Mouse (Mus musculus) embryonic facial prominence, embryonic 11.5 days (tissue): ENCODE measurements around the gene Bcl11b. TPM values are rescaled to one million over a fixed set of nuclear protein-coding genes. Genes with fewer than 3 reads are reported as not detected.

Experiments
- ATAC-seq: fragments of 200-750 bp; cut with Nextera tagmentation; replicated peaks from 2 replicates; pipeline ENCODE4 v1.8.0; 2017; ENCODE audit warnings: low read depth; ENCODE audit not compliant: insufficient number of reproducible peaks, low FRiP score, low TSS enrichment
- DNase-seq: peaks from one replicate; pipeline ENCODE4 v3.0.0-alpha.2; 2015; ENCODE audit warnings: low spot score
- H3K27ac ChIP-seq: fragments of 300-500 bp; sonication (generic); replicated peaks from 2 replicates; pipeline ENCODE4 v1.5.1; 2014; ENCODE audit warnings: mild to moderate bottlenecking, low read depth, low read length, control low read depth
- H3K27me3 ChIP-seq: fragments of 300-500 bp; sonication (generic); 2 replicates; pipeline ENCODE4 v1.6.1; 2014; ENCODE audit warnings: mild to moderate bottlenecking, low read length, moderate library complexity, mixed read lengths; ENCODE audit not compliant: control insufficient read depth, insufficient read depth
- H3K36me3 ChIP-seq: fragments of 300-500 bp; sonication (generic); replicated peaks from 2 replicates; pipeline ENCODE4 v1.6.1; 2014; ENCODE audit warnings: low read depth, mild to moderate bottlenecking, low read length, moderate library complexity, mixed read lengths; ENCODE audit not compliant: control insufficient read depth, insufficient read depth
- H3K4me1 ChIP-seq: fragments of 300-500 bp; sonication (generic); 2 replicates; pipeline ENCODE4 v1.6.1; 2014; ENCODE audit warnings: low read length, mixed read lengths; ENCODE audit not compliant: control insufficient read depth, insufficient read depth
- H3K4me2 ChIP-seq: fragments of 300-500 bp; sonication (generic); 2 replicates; pipeline ENCODE4 v1.6.1; 2014; ENCODE audit warnings: low read depth, mild to moderate bottlenecking, control low read depth, low read length, moderate library complexity
- H3K4me3 ChIP-seq: fragments of 300-500 bp; sonication (generic); 2 replicates; pipeline ENCODE4 v1.5.1; 2014; ENCODE audit warnings: low read depth, low read length, control low read depth
- H3K9ac ChIP-seq: fragments of 300-500 bp; sonication (generic); replicated peaks from 2 replicates; pipeline ENCODE4 v1.6.1; 2014; ENCODE audit warnings: mild to moderate bottlenecking, control low read depth, low read length
- H3K9me3 ChIP-seq: fragments of 300-500 bp; sonication (generic); replicated peaks from 2 replicates; pipeline ENCODE4 v1.6.1; 2016; ENCODE audit warnings: mild to moderate bottlenecking, low read length, inconsistent platforms, mixed read lengths; ENCODE audit not compliant: control insufficient read depth
- WGBS: fragments of 180-500 bp; shearing (Covaris S2); extraction: QIAGEN DNeasy Blood & Tissue Kit; methylation state at CpG from one replicate; pipeline ENCODE4 v1.1.7; 2014; 5-methylcytosine and 5-hydroxymethylcytosine counted together
- polyA plus RNA-seq: library from polyadenylated mRNA; unstranded; fragments of >200 nt; fragmentation: Nextera tagmentation; extraction: Ambion mirVana; gene quantifications from 2 replicates; pipeline ENCODE4 v1.2.1, GENCODE M21; 2014

The Bcl11b gene
- polyA plus RNA-seq, 1 experiment from 2014 or later: 14.8 TPM

DNA sequence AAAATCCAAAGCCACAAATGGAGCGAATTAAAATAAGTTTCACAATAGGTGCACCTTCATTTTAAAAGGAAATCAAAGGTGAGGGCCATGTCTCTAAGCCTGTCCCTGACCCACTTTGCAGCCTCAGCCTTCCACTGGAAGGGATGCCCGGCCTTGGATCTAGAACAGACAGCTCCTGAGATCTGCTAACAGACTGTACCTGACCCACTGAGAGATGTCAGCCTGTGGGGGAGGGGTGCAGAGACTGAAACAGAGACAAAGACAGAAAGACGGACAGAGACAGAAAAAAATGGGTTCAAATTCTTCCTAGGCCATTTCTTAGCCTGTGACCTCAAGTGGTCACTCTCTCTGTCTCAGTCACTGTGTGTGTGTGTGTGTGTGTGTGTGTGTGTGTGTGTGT, 35.1 kb downstream of the Bcl11b start:
- Histone ChIP-seq H3K4me1 (peaks cover 18% of the 10 kb centered on the region), H3K27me3 (no peaks in the 10 kb centered on the region)
- WGBS: 75% methylated on average over 3 of the region's 3 CpGs

GRCm38 (mm10) chr12:107967026-107967425, 36.4 kb downstream of the Bcl11b start:
- Histone ChIP-seq H3K36me3 (no peaks in the 10 kb centered on the region), H3K9ac (no peak overlapping the region), H3K9me3 (no peaks in the 10 kb centered on the region), H3K4me3 (no peak overlapping the region), H3K27ac (no peak overlapping the region), H3K4me2 (no peak overlapping the region), H3K27me3 (no peaks in the 10 kb centered on the region), H3K4me1 (peaks cover 15% of the 10 kb centered on the region)
- 88% methylated on average over 7 of the region's 7 CpGs for WGBS
- no peak for ATAC-seq
- no peak for DNase-seq

More for the DNA sequence above, 35.1 kb downstream of the Bcl11b start:
- H3K9ac ChIP-seq: no peak overlapping the region
- ATAC-seq (no peak), DNase-seq (no peak)
- H3K9me3 ChIP-seq: no peaks in the 10 kb centered on the region
- H3K4me2 ChIP-seq: no peak overlapping the region
- H3K27ac ChIP-seq: no peak overlapping the region
- H3K36me3 ChIP-seq: no peaks in the 10 kb centered on the region
- H3K4me3 ChIP-seq: no peak overlapping the region

DNA sequence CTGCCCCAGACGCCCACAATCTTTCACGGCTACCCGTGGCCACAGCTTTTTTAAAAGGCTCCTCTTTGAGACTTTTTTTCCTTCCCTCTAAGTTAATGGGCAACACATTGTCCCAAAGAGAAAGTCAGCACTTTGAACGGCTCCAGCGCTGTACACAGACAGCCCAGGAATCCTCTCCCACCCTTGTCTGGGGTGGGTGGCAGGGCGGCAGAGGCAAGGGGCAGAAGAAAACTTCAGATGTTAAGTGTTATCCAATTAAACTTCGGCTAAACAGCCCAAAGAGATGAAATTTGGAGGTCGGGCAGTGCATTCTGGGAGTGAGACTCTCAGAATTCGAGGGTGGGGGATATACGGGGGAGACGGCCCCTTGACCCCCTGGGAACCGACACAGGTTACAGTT, 38.3 kb downstream of the Bcl11b start:
- no peaks in the 10 kb centered on the region for H3K36me3 ChIP-seq
- no peak overlapping the region; the same call in 1 of the 2 replicates for H3K4me2 ChIP-seq
- no peak overlapping the region for H3K4me3 ChIP-seq
- peak overlapping the region; percentile 72; the same call in 1 of the 2 replicates for H3K27ac ChIP-seq
- 41% methylated on average over 12 of the region's 12 CpGs for WGBS
- H3K27me3 ChIP-seq: no peaks in the 10 kb centered on the region
- peak; percentile 57 for DNase-seq
- no peaks in the 10 kb centered on the region for H3K9me3 ChIP-seq
- no peak for ATAC-seq
- H3K9ac ChIP-seq: no peak overlapping the region
- H3K4me1 ChIP-seq: peaks cover 29% of the 10 kb centered on the region

DNA sequence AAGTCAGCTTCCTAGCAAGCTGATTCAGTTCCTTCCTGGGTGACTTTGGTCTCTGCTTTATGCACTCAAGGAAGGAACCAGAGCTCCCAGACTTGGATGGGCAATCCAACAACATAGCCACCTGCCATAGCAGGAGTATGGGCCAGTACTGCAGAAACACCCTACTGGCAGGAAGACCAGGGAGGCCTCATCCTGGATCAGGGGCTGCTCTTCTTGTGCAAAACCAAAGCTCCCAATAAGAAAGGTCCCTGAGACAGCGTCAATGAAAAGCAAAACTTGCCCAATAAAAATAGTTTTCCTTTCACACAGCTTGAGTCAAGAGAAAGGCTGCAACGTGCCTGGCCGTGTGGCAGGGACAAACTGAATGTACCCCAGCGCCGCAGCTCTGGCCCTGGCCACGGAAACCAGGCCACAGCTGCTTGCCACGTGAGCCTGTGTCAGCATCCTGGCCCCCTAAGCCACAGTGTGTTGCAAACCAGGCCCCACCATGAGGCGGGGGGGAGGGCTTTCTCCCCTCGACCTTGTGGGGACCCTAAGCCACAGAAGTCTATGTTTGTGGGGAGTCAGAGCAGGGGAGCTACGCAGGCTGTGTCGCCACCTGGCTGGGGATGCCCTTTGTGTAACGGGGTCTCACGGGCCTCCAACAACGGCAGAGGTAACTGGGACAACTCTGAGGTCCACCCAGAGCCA, 38.9 kb downstream of the Bcl11b start:
- DNase-seq (no peak), ATAC-seq (no peak)
- Histone ChIP-seq H3K27me3 (no peaks in the 10 kb centered on the region), H3K27ac (peak overlapping the region; percentile 72; the same call in 1 of the 2 replicates), H3K9me3 (no peaks in the 10 kb centered on the region), H3K9ac (no peak overlapping the region; the same call in 1 of the 2 replicates), H3K36me3 (no peaks in the 10 kb centered on the region), H3K4me3 (no peak overlapping the region), H3K4me1 (peaks cover 29% of the 10 kb centered on the region), H3K4me2 (no peak overlapping the region)
- 56% methylated on average over 14 of the region's 14 CpGs for WGBS

- no peak overlapping the region for H3K9ac ChIP-seq
- 39% methylated on average over 7 of the region's 7 CpGs for WGBS
- H3K4me1 ChIP-seq: peaks cover 29% of the 10 kb centered on the region
- DNase-seq (no peak), ATAC-seq (no peak)
- no peak overlapping the region for H3K27ac ChIP-seq
- no peaks in the 10 kb centered on the region for H3K27me3 ChIP-seq
- H3K36me3 ChIP-seq: no peaks in the 10 kb centered on the region
- no peak overlapping the region for H3K4me3 ChIP-seq
- no peak overlapping the region for H3K4me2 ChIP-seq
- H3K9me3 ChIP-seq: no peaks in the 10 kb centered on the region
Observed at GRCm38 (mm10) chr12:107962852-107963251, 40.5 kb downstream of the Bcl11b start.

DNA sequence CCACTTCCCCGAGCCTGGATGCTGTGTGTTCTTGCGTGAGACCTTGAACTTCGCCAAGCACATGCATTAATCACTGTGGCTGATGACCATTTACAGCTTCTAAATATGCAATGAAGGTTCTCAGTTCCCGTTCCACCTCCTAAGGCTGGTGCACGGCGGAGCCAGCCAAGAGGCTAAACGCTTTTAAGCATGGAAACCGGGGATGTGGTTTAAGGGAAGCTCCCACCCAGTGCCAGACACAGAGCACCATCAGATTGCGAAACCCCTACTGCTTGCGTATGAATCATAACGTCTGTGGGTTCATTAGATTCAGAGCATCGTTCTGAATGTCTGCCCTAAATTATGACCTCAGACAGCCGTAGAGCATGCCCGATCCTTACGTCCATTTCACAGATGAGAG, 41.6 kb downstream of the Bcl11b start:
- H3K36me3 ChIP-seq: no peaks in the 10 kb centered on the region
- peaks cover 29% of the 10 kb centered on the region for H3K4me1 ChIP-seq
- no peak overlapping the region for H3K4me3 ChIP-seq
- DNase-seq (no peak), ATAC-seq (no peak)
- no peak overlapping the region for H3K27ac ChIP-seq
- no peaks in the 10 kb centered on the region for H3K27me3 ChIP-seq
- H3K9ac ChIP-seq: no peak overlapping the region
- no peaks in the 10 kb centered on the region for H3K9me3 ChIP-seq
- 77% methylated on average over 15 of the region's 15 CpGs for WGBS
- no peak overlapping the region for H3K4me2 ChIP-seq

DNA sequence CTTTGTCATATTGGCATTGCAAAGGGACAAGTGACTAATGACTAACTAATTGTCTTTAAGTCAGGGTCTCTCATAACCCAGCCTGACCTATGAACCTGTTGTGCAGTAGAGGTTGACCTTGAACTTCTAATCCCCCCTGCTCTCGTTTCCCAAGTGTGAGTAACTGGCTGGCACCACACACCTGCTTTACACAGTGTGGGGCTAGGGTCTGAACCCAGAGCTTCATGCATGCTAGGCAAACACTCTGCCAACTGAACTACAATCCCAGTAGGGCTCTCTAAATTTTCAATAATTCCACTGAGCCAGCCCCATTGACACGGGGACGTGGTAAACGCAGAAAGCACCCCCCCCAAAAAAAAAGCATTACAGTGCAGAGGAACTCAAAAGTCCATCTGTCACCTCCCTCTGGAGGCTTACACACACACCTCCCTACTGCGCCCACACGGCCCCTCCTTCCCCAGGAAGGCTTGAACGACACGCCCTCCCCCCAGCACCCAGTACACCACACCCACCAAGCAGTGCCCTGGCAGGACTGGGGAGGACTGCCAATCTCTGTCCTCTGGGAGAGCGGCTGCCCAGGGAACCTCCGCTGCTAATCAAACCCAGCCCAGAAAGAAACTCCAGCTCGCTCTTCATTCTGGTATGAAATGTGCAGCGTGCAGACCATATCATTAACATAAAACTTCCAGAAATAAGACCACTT, 42.5 kb downstream of the Bcl11b start:
- 43% methylated on average over 12 of the region's 12 CpGs for WGBS
- Histone ChIP-seq H3K4me1 (peaks cover 28% of the 10 kb centered on the region), H3K4me3 (no peak overlapping the region), H3K27ac (peak overlapping the region; percentile 68), H3K9me3 (no peaks in the 10 kb centered on the region), H3K36me3 (no peaks in the 10 kb centered on the region), H3K27me3 (no peaks in the 10 kb centered on the region), H3K9ac (no peak overlapping the region), H3K4me2 (no peak overlapping the region)
- 0 out of 2 replicates have a peak, but pooled peaks have one; percentile 35 for ATAC-seq
- DNase-seq: no peak

DNA sequence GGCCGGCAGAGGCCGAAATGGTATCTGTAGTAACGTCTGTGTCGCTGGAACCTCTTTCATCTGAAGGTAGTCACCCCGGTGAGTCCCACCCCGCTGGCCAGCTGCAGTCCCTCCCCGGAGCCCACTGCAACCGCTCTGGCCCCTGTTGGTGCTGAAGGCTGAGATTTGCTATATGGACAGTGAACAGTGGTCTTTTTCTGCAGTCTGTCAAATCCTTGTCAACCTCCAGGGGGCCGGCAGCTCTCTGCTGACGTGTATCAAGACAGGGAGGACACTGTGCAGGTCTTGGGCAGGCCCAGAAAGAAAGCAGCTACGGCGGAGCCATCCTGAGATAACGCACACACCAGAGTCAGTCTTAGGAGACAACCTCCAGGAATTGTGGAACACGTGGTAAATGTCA, 43.0 kb downstream of the Bcl11b start:
- H3K27ac ChIP-seq: peak overlapping the region; percentile 68
- 47% methylated on average over 14 of the region's 14 CpGs for WGBS
- no peaks in the 10 kb centered on the region for H3K36me3 ChIP-seq
- H3K4me3 ChIP-seq: no peak overlapping the region
- no peaks in the 10 kb centered on the region for H3K27me3 ChIP-seq
- no peaks in the 10 kb centered on the region for H3K9me3 ChIP-seq
- peak overlapping the region; percentile 23; the same call in 1 of the 2 replicates for H3K9ac ChIP-seq
- peaks cover 22% of the 10 kb centered on the region for H3K4me1 ChIP-seq
- no peak overlapping the region for H3K4me2 ChIP-seq
- no peak; the same call in 1 of the 2 replicates for ATAC-seq
- no peak for DNase-seq
